Mouse (Mus musculus) frontal cortex, postnatal 36 days (tissue): Measurements from ENCODE around the gene Cbx8.

ENCODE experiments used
- DNase-seq, 2 experiments: peaks; one replicate each; pipeline ENCODE4 v3.0.0; 2022; ENCODE audit warnings: low spot score in 2 of 2

The Cbx8 gene

GRCm38 (mm10) chr11:118992781-118993180 is 48.0 kb downstream of the Cbx8 start:
- DNase-seq, result peak in 1 of 2 experiments; percentile 21

DNA sequence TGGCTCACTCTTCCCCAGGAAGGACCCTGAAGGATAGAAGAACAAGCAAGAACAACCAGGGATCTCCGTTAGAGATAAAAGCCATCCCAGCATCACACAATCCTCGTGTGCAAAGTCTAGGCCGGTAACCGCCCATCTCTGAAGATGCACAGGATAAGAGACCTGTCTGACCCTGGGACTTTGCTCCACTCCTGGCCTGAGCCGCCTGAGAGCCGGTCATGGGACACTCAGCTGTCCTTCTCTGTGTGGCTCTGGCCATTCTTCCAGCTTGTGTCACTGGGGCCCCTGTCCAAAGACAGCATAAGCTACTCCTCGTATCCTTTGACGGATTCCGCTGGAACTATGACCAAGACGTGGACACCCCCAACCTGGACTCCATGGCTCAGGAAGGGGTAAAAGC is 52.8 kb downstream of the Cbx8 start, which contains the start of gene Enpp7:
TSS of gene Enpp7 (plus strand) at position 190 of the 400 bp plus-strand sequence.
- DNase-seq, result no peak
